Mouse (Mus musculus): ENCODE measurements around the gene Col8a1. TPM values are rescaled to one million over a fixed set of nuclear protein-coding genes. Genes with fewer than 3 reads are reported as not detected.

Gene Col8a1
- 1 to 10 TPM; 1.2 to 8.3 TPM for total RNA-seq (2021)
- long read RNA-seq, experiment 1, full-length matches to known transcripts, result 1 of 2 reads
- long read RNA-seq, experiment 1, partial matches to known transcripts, result 0 of 2 reads
- long read RNA-seq, experiment 1, other reads (novel, unspliced or antisense), result 1 of 2 reads
- long read RNA-seq, experiment 2, full-length matches to known transcripts, result 3 of 8 reads
- long read RNA-seq, experiment 2, partial matches to known transcripts, result 1 of 8 reads
- long read RNA-seq, experiment 2, other reads (novel, unspliced or antisense), result 4 of 8 reads

- DNase-seq (ENCODE audit: low spot score in 2 of 2), result no peak
Measured at GRCm38 (mm10) chr16:57754526-57755125, at the start of gene Col8a1. Col8a1 (minus strand) TSS chr16:57754737.

- no peak for DNase-seq (ENCODE audit: low spot score in 2 of 2)
Measured at GRCm38 (mm10) chr16:57801886-57802285, 47.3 kb upstream of the Col8a1 start.

- DNase-seq (ENCODE audit: low spot score in 2 of 2), result no peak
Measured at GRCm38 (mm10) chr16:57796321-57796720, 41.8 kb upstream of the Col8a1 start.

GRCm38 (mm10) chr16:57779011-57779410 is 24.5 kb upstream of the Col8a1 start:
- DNase-seq (ENCODE audit: low spot score in 2 of 2), result no peak

GRCm38 (mm10) chr16:57765615-57766014 is 11.1 kb upstream of the Col8a1 start:
- no peak for DNase-seq (ENCODE audit: low spot score in 2 of 2)

GRCm38 (mm10) chr16:57759862-57760261 is 5.3 kb upstream of the Col8a1 start:
- DNase-seq (ENCODE audit: low spot score in 2 of 2), result no peak

- no peak for DNase-seq (ENCODE audit: low spot score in 2 of 2)
Measured at GRCm38 (mm10) chr16:57755708-57756107, 1.2 kb upstream of the Col8a1 start.

GRCm38 (mm10) chr16:57755241-57755640 is 704 bp upstream of the Col8a1 start:
- DNase-seq (ENCODE audit: low spot score in 2 of 2), result no peak

- no peak for DNase-seq (ENCODE audit: low spot score in 2 of 2)
Measured at GRCm38 (mm10) chr16:57753539-57754280, 827 bp downstream of the Col8a1 start.

GRCm38 (mm10) chr16:57750549-57750948 is 4.0 kb downstream of the Col8a1 start:
- no peak for DNase-seq (ENCODE audit: low spot score in 2 of 2)

GRCm38 (mm10) chr16:57748093-57748492 is 6.4 kb downstream of the Col8a1 start:
- no peak for DNase-seq (ENCODE audit: low spot score in 2 of 2)

- no peak for DNase-seq (ENCODE audit: low spot score in 2 of 2)
Measured at GRCm38 (mm10) chr16:57747357-57748056, 7.0 kb downstream of the Col8a1 start.

GRCm38 (mm10) chr16:57740169-57740568 is 14.4 kb downstream of the Col8a1 start:
- DNase-seq (ENCODE audit: low spot score in 2 of 2), result no peak

- DNase-seq (ENCODE audit: low spot score in 2 of 2), result no peak
Measured at GRCm38 (mm10) chr16:57734942-57735341, 19.6 kb downstream of the Col8a1 start.

GRCm38 (mm10) chr16:57733545-57733944 is 21.0 kb downstream of the Col8a1 start:
- DNase-seq (ENCODE audit: low spot score in 2 of 2), result no peak

- no peak for DNase-seq (ENCODE audit: low spot score in 2 of 2)
Measured at GRCm38 (mm10) chr16:57733139-57733538, 21.4 kb downstream of the Col8a1 start.

GRCm38 (mm10) chr16:57724978-57725377 is 29.6 kb downstream of the Col8a1 start:
- no peak for DNase-seq (ENCODE audit: low spot score in 2 of 2)

GRCm38 (mm10) chr16:57718982-57719381 is 35.6 kb downstream of the Col8a1 start:
- no peak for DNase-seq (ENCODE audit: low spot score in 2 of 2)

- no peak for DNase-seq (ENCODE audit: low spot score in 2 of 2)
Measured at GRCm38 (mm10) chr16:57698733-57699132, 55.8 kb downstream of the Col8a1 start.

- no peak for DNase-seq (ENCODE audit: low spot score in 2 of 2)
Measured at GRCm38 (mm10) chr16:57694694-57695093, 59.8 kb downstream of the Col8a1 start.

- no peak for DNase-seq (ENCODE audit: low spot score in 2 of 2)
Measured at GRCm38 (mm10) chr16:57693906-57694522, 60.5 kb downstream of the Col8a1 start.

Measured in layer of hippocampus, postnatal 14 days (tissue).